Mouse (Mus musculus) megakaryocyte, embryonic 14.5 days (primary cell): ENCODE results near the gene Noto.

ENCODE experiments used
- FLI1 ChIP-seq: IDR thresholded peaks from 2 replicates; pipeline ENCODE4 v1.6.1; 2012; ENCODE audit warnings: low read length, inconsistent platforms, mixed read lengths
- GATA1 ChIP-seq: IDR thresholded peaks from 3 replicates; pipeline ENCODE4 v1.6.1; 2012; ENCODE audit warnings: mixed read lengths, low read length, inconsistent platforms, borderline replicate concordance

GRCm38 (mm10) chr6:85377066-85377734 lies 46.5 kb upstream of the Noto start:
- TF ChIP-seq GATA1 (no peak), FLI1 (no peak)
